Comparison of ENCODE assay signal across 25 mouse cellular contexts in the genomic region with DNA sequence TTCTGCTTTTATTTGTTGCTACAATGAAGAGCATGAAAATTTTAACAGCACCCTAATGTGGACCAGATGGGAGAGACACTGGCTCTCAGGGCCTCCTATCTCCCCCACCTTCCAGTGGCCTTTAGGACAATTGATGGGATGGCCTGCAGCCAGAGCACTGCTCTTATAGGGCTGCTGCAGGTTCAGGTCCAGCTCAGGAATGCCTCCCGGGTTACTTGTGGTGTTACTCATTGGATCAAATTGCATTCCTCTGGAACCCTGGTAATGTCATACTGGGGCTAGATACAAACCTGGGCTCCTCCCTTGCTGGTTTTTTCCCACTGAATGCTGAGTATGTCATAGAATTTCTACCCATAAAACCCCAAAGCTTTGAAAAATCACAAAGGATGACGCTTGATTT. TPM values are rescaled to one million over a fixed set of nuclear protein-coding genes. Genes with fewer than 3 reads are reported as not detected.
DNase-seq lines count a peak whose midpoint lies in the region; ATAC-seq and TF ChIP-seq lines count a peak whose summit lies in the region.
"Had no signal": no experiment of that assay in that cellular context is flagged by ENCODE, and none has a peak within 500 bp of the region (broad histone marks: within the 10 kb centered on the region; RNA-seq: fewer than 3 reads in every experiment).

No protein-coding gene starts in this region.

- no peak overlapping the region for H3K4me2 ChIP-seq in limb, embryonic 13.5 days (replicated peaks)
- H3K4me2 ChIP-seq in forebrain, embryonic 14.5 days (ENCODE audit: low read length): no peak overlapping the region
- H3K4me2 ChIP-seq: embryonic facial prominence, embryonic 15.5 days; forebrain, embryonic 13.5 days; heart, embryonic 11.5 days; hindbrain, embryonic 12.5 days; hindbrain, embryonic 15.5 days had no signal

- peaks cover 34% of the 10 kb centered on the region for H3K4me1 ChIP-seq in limb, embryonic 13.5 days
- H3K4me1 ChIP-seq in limb, embryonic 10.5 days: peaks cover 31% of the 10 kb centered on the region
- H3K4me1 ChIP-seq in forebrain, embryonic 14.5 days (ENCODE audit: control insufficient read depth, insufficient read depth, low read length): peaks cover 7% of the 10 kb centered on the region; the same call in 1 of the 2 replicates
- no peaks in the 10 kb centered on the region for H3K4me1 ChIP-seq in cerebellum, adult 2 months (ENCODE audit: control insufficient read depth, insufficient read depth, low read length)

- 46% methylated on average over 2 of the region's 2 CpGs for WGBS in limb, embryonic 13.5 days
- WGBS in limb, embryonic 10.5 days: 66% methylated on average over 2 of the region's 2 CpGs
- 90% methylated on average over 2 of the region's 2 CpGs for WGBS in forebrain, embryonic 14.5 days
- WGBS in cerebellum, adult 2 months: 89% methylated on average over 2 of the region's 2 CpGs

- no peak for TF ChIP-seq CTCF in Patski (IDR thresholded peaks at IDR 0.05)
- no peak for TF ChIP-seq CTCF in cerebellum, adult 2 months (IDR thresholded peaks at IDR 0.05; ENCODE audit: borderline replicate concordance, insufficient read depth, low read depth, low read length)

- TF ChIP-seq POLR2A in cerebellum, adult 2 months (IDR thresholded peaks at IDR 0.05; ENCODE audit: borderline replicate concordance, insufficient read depth, low read length): no peak

- H3K4me3 ChIP-seq in limb, embryonic 13.5 days: no peak overlapping the region
- no peak overlapping the region for H3K4me3 ChIP-seq in limb, embryonic 10.5 days
- H3K4me3 ChIP-seq in forebrain, embryonic 14.5 days (ENCODE audit: low read depth, low read length): no peak overlapping the region
- no peak overlapping the region for H3K4me3 ChIP-seq in cerebellum, adult 2 months (replicated peaks; ENCODE audit: insufficient read depth, low read depth, low read length)
- H3K4me3 ChIP-seq: embryonic facial prominence, embryonic 15.5 days; erythroblast, embryonic 14.5 days; forebrain, embryonic 10.5 days; forebrain, embryonic 13.5 days; gastrocnemius, adult 2 months; hindbrain, embryonic 12.5 days; hindbrain, embryonic 15.5 days had no signal

- CTCF ChIA-PET in Patski (lab: Charles Lee): no interaction called here

- no peak for DNase-seq in limb, embryonic 10.5 days (ENCODE audit: low spot score)
- DNase-seq in Patski (ENCODE audit: low read depth, low spot score): no peak
- peak; percentile 84 for DNase-seq in fibroblast of lung, adult 2 months (ENCODE audit: low read depth)
- no peak for DNase-seq in thymus, postnatal 14 days
- DNase-seq in forebrain, embryonic 14.5 days (ENCODE audit: low spot score): no peak
- DNase-seq in cerebellum, adult 2 months: no peak
- DNase-seq: adrenal gland, postnatal 10 days; adrenal gland, postnatal 36 days; cerebellum, adult 18-20 months; cerebellum, adult 9-11 months; cerebellum, postnatal 25 days; forebrain, postnatal 0 days; gastrocnemius, adult 2 months; gastrocnemius, postnatal 14 days; heart, adult 11 months had no signal

- H3K36me3 ChIP-seq in limb, embryonic 13.5 days: no peaks in the 10 kb centered on the region
- H3K36me3 ChIP-seq in limb, embryonic 10.5 days: no peaks in the 10 kb centered on the region
- H3K36me3 ChIP-seq in forebrain, embryonic 14.5 days (ENCODE audit: control insufficient read depth, insufficient read depth, low read length): no peaks in the 10 kb centered on the region
- H3K36me3 ChIP-seq: embryonic facial prominence, embryonic 15.5 days; forebrain, embryonic 10.5 days; G1E; hindbrain, embryonic 12.5 days; hindbrain, embryonic 15.5 days had no signal

- H3K27ac ChIP-seq in limb, embryonic 13.5 days: no peak overlapping the region
- H3K27ac ChIP-seq in limb, embryonic 10.5 days: no peak overlapping the region
- no peak overlapping the region for H3K27ac ChIP-seq in forebrain, embryonic 14.5 days (ENCODE audit: low read depth, low read length)
- no peak overlapping the region for H3K27ac ChIP-seq in cerebellum, adult 2 months (ENCODE audit: insufficient read depth, low read length)
- H3K27ac ChIP-seq: embryonic facial prominence, embryonic 15.5 days; forebrain, embryonic 10.5 days; forebrain, embryonic 13.5 days; gastrocnemius, adult 2 months; hindbrain, embryonic 12.5 days; hindbrain, embryonic 15.5 days had no signal

- H3K9ac ChIP-seq in limb, embryonic 13.5 days: no peak overlapping the region
- no peak overlapping the region for H3K9ac ChIP-seq in forebrain, embryonic 14.5 days (ENCODE audit: low read length)
- H3K9ac ChIP-seq: embryonic facial prominence, embryonic 15.5 days; forebrain, embryonic 13.5 days; forebrain, postnatal 0 days; hindbrain, embryonic 12.5 days; hindbrain, embryonic 15.5 days had no signal

- in situ Hi-C loops in Patski (cut with MboI; ENCODE audit: low pct_unique_long_range_greater_than_20kb): loop anchor here (25.0 kb wide), 2 partner anchors 857 to 1232 kb away; partner anchors contain the start of genes Serpina16 and Serpina1f

- no peaks in the 10 kb centered on the region for H3K9me3 ChIP-seq in limb, embryonic 13.5 days
- H3K9me3 ChIP-seq in limb, embryonic 10.5 days (replicated peaks): no peaks in the 10 kb centered on the region
- H3K9me3 ChIP-seq in forebrain, embryonic 14.5 days (replicated peaks; ENCODE audit: control insufficient read depth, low read length): no peaks in the 10 kb centered on the region
- H3K9me3 ChIP-seq: embryonic facial prominence, embryonic 15.5 days; forebrain, embryonic 13.5 days; hindbrain, embryonic 12.5 days; hindbrain, embryonic 15.5 days had no signal

- H3K27me3 ChIP-seq in limb, embryonic 13.5 days: peaks cover 2% of the 10 kb centered on the region; the same call in 1 of the 2 replicates
- H3K27me3 ChIP-seq in limb, embryonic 10.5 days (ENCODE audit: low read depth, poor library complexity, severe bottlenecking): no peaks in the 10 kb centered on the region
- H3K27me3 ChIP-seq in Patski: no peaks in the 10 kb centered on the region
- H3K27me3 ChIP-seq in forebrain, embryonic 14.5 days (replicated peaks; ENCODE audit: control insufficient read depth, insufficient read depth, low read length): no peaks in the 10 kb centered on the region
- H3K27me3 ChIP-seq in cerebellum, adult 2 months (ENCODE audit: control insufficient read depth, insufficient read depth, low read length): no peaks in the 10 kb centered on the region; the same call in 1 of the 2 replicates
- H3K27me3 ChIP-seq: embryonic facial prominence, embryonic 15.5 days; forebrain, embryonic 13.5 days; hindbrain, embryonic 12.5 days; hindbrain, embryonic 15.5 days had no signal

- peak; percentile 20; the same call in 1 of the 2 replicates for ATAC-seq in limb, embryonic 13.5 days (ENCODE audit: low FRiP score, low read depth)
- ATAC-seq in Patski: peak; percentile 61
- no peak for ATAC-seq in forebrain, embryonic 14.5 days
- ATAC-seq: forebrain, embryonic 13.5 days; forebrain, postnatal 0 days; intestine, postnatal 0 days had no signal

- POLR2A ChIA-PET in Patski (lab: Charles Lee): interaction anchor here (0.6 kb wide), 1 partner anchor 118 kb away, joined by 4 read pairs; no protein-coding TSS in a partner anchor

RNA-seq across cellular contexts. Expression of gene Clmn, which starts 54.4 kb away (rescaled TPM):
- 3.1 and 3.8 TPM in 2 replicates for polyA plus RNA-seq in limb, embryonic 13.5 days (2015; fragmentation: Nextera tagmentation; extraction: Ambion mirVana)
- 2.0 and 3.0 TPM in 2 replicates for polyA plus RNA-seq in limb, embryonic 10.5 days (2016; fragmentation: Nextera tagmentation; extraction: Ambion mirVana)
- 43.8 TPM for polyA plus RNA-seq in Patski (2021)
- 0.33 and 0.72 TPM in 2 replicates for polyA plus RNA-seq in forebrain, embryonic 14.5 days (2014; fragmentation: Nextera tagmentation; extraction: Ambion mirVana)
- polyA plus RNA-seq in cerebellum, adult 2 months (2012; rRNA removed): 30.6 and 32.2 TPM in 2 replicates
- polyA plus RNA-seq: G1E had no signal
